ENCODE assay signal across 7 mouse cellular contexts in the genomic region with DNA sequence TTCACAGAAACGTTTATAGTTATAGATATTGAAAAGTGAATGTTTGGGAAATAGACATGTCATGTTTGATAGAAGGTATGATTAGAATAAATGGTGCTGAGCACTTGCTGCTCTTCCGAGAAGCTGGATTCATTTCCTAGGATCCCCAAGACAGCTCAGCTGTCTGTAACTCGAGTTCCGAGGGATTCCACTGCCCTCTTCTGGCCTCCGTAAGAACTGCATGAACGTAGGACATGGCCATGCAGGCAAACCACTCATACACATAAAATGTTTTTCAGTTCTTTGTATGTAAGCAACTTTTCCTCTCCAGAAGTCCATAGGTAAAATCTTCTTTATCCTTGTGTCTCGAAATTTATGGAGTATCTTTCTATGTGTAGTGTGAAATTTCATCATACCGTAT. TPM values are rescaled to one million over a fixed set of nuclear protein-coding genes. Genes with fewer than 3 reads are reported as not detected.
DNase-seq lines count a peak whose midpoint lies in the region; TF ChIP-seq lines count a peak whose summit lies in the region.

No protein-coding gene starts in this region.

- H3K27me3 ChIP-seq in spleen, adult 2 months (ENCODE audit: control insufficient read depth, insufficient read depth, low read length), result no peaks in the 10 kb centered on the region

- H3K4me3 ChIP-seq in ES-E14 (ENCODE audit: insufficient read depth in 1 of 2, low read depth in 1 of 2, low read length in 2 of 2, poor library complexity in 1 of 2, severe bottlenecking in 1 of 2), result no peak overlapping the region
- no peak overlapping the region for H3K4me3 ChIP-seq in cortical plate, adult 2 months (ENCODE audit: insufficient read depth, low read length)
- H3K4me3 ChIP-seq in spleen, adult 2 months (ENCODE audit: extremely low read depth, insufficient read depth, insufficient read length), result no peak overlapping the region

- in situ Hi-C loops in ES-E14 (cut with MboI; ENCODE audit: low sequenced_read_pairs in 2 of 2, unreplicated experiment in 2 of 2), result no loop called here

- intact Hi-C loops in gastrocnemius, postnatal 14 days (cut with DNase I; ENCODE audit: low total_unique reads), result no loop called here

- DNase-seq in ES-E14 (ENCODE audit: low read depth, low spot score), result peak; percentile 33
- peak; percentile 65 for DNase-seq in adipocyte (ENCODE audit: low spot score)
- DNase-seq in gastrocnemius, postnatal 14 days, result peak; percentile 47
- DNase-seq in layer of hippocampus, adult 18-20 months (ENCODE audit: low spot score in 2 of 2), result peak; percentile 13 to 74
- peak; percentile 80 for DNase-seq in lung, postnatal 14 days
- peak in 1 of 2 experiments; percentile 14 for DNase-seq in spleen, adult 2 months (ENCODE audit: low read depth in 1 of 2, low spot score in 2 of 2)

- H3K9ac ChIP-seq in ES-E14 (ENCODE audit: insufficient read depth, low read depth, low read length, poor library complexity, severe bottlenecking), result no peak overlapping the region

- no peak overlapping the region for H3K27ac ChIP-seq in ES-E14 (ENCODE audit: insufficient read depth, low read depth, low read length, poor library complexity, severe bottlenecking)
- H3K27ac ChIP-seq in cortical plate, adult 2 months (ENCODE audit: insufficient read depth, low read length), result no peak overlapping the region
- H3K27ac ChIP-seq in spleen, adult 2 months (ENCODE audit: insufficient read depth, low read length), result no peak overlapping the region

- no peaks in the 10 kb centered on the region for H3K9me3 ChIP-seq in ES-E14 (ENCODE audit: control insufficient read depth, insufficient read depth, low read depth, low read length)

- no peaks in the 10 kb centered on the region for H3K36me3 ChIP-seq in ES-E14 (ENCODE audit: control insufficient read depth, insufficient read depth, low read length, poor library complexity, severe bottlenecking)
- H3K36me3 ChIP-seq in spleen, adult 2 months (ENCODE audit: control insufficient read depth, insufficient read depth, low read length), result no peaks in the 10 kb centered on the region

- no peak for TF ChIP-seq POLR2A in cortical plate, adult 2 months (IDR thresholded peaks at IDR 0.05; ENCODE audit: extremely low read depth, insufficient read depth, low read length)
- no peak for TF ChIP-seq POLR2A in spleen, adult 2 months (IDR thresholded peaks at IDR 0.05; ENCODE audit: low read depth, low read length)

- no peaks in the 10 kb centered on the region for H3K4me1 ChIP-seq in ES-E14 (ENCODE audit: control insufficient read depth in 2 of 2, insufficient read depth in 2 of 2, low read length in 2 of 2, poor library complexity in 1 of 2)
- H3K4me1 ChIP-seq in cortical plate, adult 2 months (ENCODE audit: control insufficient read depth, insufficient read depth, low read length), result no peaks in the 10 kb centered on the region
- H3K4me1 ChIP-seq in spleen, adult 2 months (ENCODE audit: control insufficient read depth, insufficient read depth, insufficient read length), result no peaks in the 10 kb centered on the region

- 54% methylated on average over 8 of the region's 8 CpGs for WGBS in spleen, adult 2 months

- TF ChIP-seq CTCF in cortical plate, adult 2 months (IDR thresholded peaks at IDR 0.05; ENCODE audit: extremely low read depth, insufficient read depth, low read length), result peak; percentile 65
- TF ChIP-seq CTCF in spleen, adult 2 months (IDR thresholded peaks at IDR 0.05; ENCODE audit: extremely low read depth, insufficient read depth, insufficient read length, insufficient replicate concordance), result peak; percentile 13; the same call in 1 of the 2 replicates

TF ChIP-seq in ES-E14, 5 proteins besides CTCF, POLR2A, EP300 and RAD21:
- peak; percentile 17; the same call in 1 of the 2 replicates for TF ChIP-seq ZC3H11A (IDR thresholded peaks at IDR 0.05; ENCODE audit: borderline replicate concordance, low read depth, low read length)
- TF ChIP-seq ZNF384 (IDR thresholded peaks at IDR 0.05; ENCODE audit: low read depth, low read length), result no peak
- no peak for TF ChIP-seq CHD2 (IDR thresholded peaks at IDR 0.05; ENCODE audit: low read depth, low read length)
- no peak for TF ChIP-seq HCFC1 (IDR thresholded peaks at IDR 0.05; ENCODE audit: borderline replicate concordance, insufficient read depth, low read length)

RNA-seq across cellular contexts. Expression of a gene that starts 50.6 kb away (rescaled TPM):
- 194 and 196 TPM in 2 replicates for total RNA-seq in ES-E14 (2012; rRNA removed)
- 50.3 and 61.3 TPM in 2 replicates for polyA plus RNA-seq in cortical plate, adult 2 months (2012; rRNA removed)
- total RNA-seq in gastrocnemius, postnatal 14 days (2021), result 10 to 100 TPM; 74.1 to 76.0 TPM
- 100 to 1,000 TPM; 128 to 134 TPM for total RNA-seq in layer of hippocampus, adult 18-20 months (2021)
- 33.0 and 37.5 TPM in 2 replicates for polyA plus RNA-seq in spleen, adult 2 months (2012; rRNA removed)
